Mouse (Mus musculus): ENCODE data around the gene Ski.

Ski gene

GRCm38 (mm10) chr4:155176210-155176609 lies 46.2 kb downstream of the Ski start:
- no peak for DNase-seq (ENCODE audit: low spot score in 2 of 2)

- no peak for DNase-seq (ENCODE audit: low spot score in 2 of 2)
Observed at GRCm38 (mm10) chr4:155173822-155174785, 48.3 kb downstream of the Ski start.

- peak; percentile 93 to 96 for DNase-seq (ENCODE audit: low spot score in 2 of 2)
Observed at GRCm38 (mm10) chr4:155172909-155173821, 49.2 kb downstream of the Ski start.

- no peak for DNase-seq (ENCODE audit: low spot score in 2 of 2)
Observed at GRCm38 (mm10) chr4:155171961-155172533, 50.3 kb downstream of the Ski start.

- no peak for DNase-seq (ENCODE audit: low spot score in 2 of 2)
Observed at GRCm38 (mm10) chr4:155170614-155171212, 51.7 kb downstream of the Ski start.

GRCm38 (mm10) chr4:155168835-155169252 lies 53.5 kb downstream of the Ski start:
- DNase-seq (ENCODE audit: low spot score in 2 of 2): no peak

- no peak for DNase-seq (ENCODE audit: low spot score in 2 of 2)
Observed at GRCm38 (mm10) chr4:155165861-155166260, 56.5 kb downstream of the Ski start.

GRCm38 (mm10) chr4:155164550-155164949 lies 57.8 kb downstream of the Ski start:
- no peak for DNase-seq (ENCODE audit: low spot score in 2 of 2)

GRCm38 (mm10) chr4:155163685-155164084 lies 58.7 kb downstream of the Ski start:
- no peak for DNase-seq (ENCODE audit: low spot score in 2 of 2)

GRCm38 (mm10) chr4:155163320-155163651 lies 59.1 kb downstream of the Ski start:
- no peak for DNase-seq (ENCODE audit: low spot score in 2 of 2)

- DNase-seq (ENCODE audit: low spot score in 2 of 2): no peak
Observed at GRCm38 (mm10) chr4:155162433-155163319, 59.7 kb downstream of the Ski start.

GRCm38 (mm10) chr4:155158543-155158917 lies 63.9 kb downstream of the Ski start:
- DNase-seq (ENCODE audit: low spot score in 2 of 2): no peak

- DNase-seq (ENCODE audit: low spot score in 2 of 2): no peak
Observed at GRCm38 (mm10) chr4:155157871-155158542, 64.4 kb downstream of the Ski start.

GRCm38 (mm10) chr4:155156734-155157133 lies 65.7 kb downstream of the Ski start:
- no peak for DNase-seq (ENCODE audit: low spot score in 2 of 2)

- DNase-seq (ENCODE audit: low spot score in 2 of 2): no peak
Observed at GRCm38 (mm10) chr4:155154986-155155385, 67.4 kb downstream of the Ski start.

GRCm38 (mm10) chr4:155153389-155154072 lies 68.9 kb downstream of the Ski start:
- no peak for DNase-seq (ENCODE audit: low spot score in 2 of 2)

GRCm38 (mm10) chr4:155152476-155152875 lies 69.9 kb downstream of the Ski start:
- DNase-seq (ENCODE audit: low spot score in 2 of 2): no peak

GRCm38 (mm10) chr4:155151845-155152244 lies 70.5 kb downstream of the Ski start:
- DNase-seq (ENCODE audit: low spot score in 2 of 2): no peak

- no peak for DNase-seq (ENCODE audit: low spot score in 2 of 2)
Observed at GRCm38 (mm10) chr4:155151221-155151788, 71.1 kb downstream of the Ski start.

Data from urinary bladder, postnatal 4 days (tissue).